Mouse (Mus musculus): ENCODE results near the gene Sgo2a. TPM values are rescaled to one million over a fixed set of nuclear protein-coding genes. Genes with fewer than 3 reads are reported as not detected.

The Sgo2a gene
- polyA plus RNA-seq, 1 experiment from 2014 or later: 25.4 TPM

GRCm38 (mm10) chr1:58045076-58045475, 49.3 kb downstream of the Sgo2a start:
- H3K27me3 ChIP-seq: no peaks in the 10 kb centered on the region
- ATAC-seq (ENCODE audit: borderline replicate concordance, extremely low read depth, low FRiP score, low TSS enrichment): no peak
- no peak overlapping the region for H3K27ac ChIP-seq
- H3K9ac ChIP-seq: no peak overlapping the region
- H3K36me3 ChIP-seq: no peaks in the 10 kb centered on the region
- H3K9me3 ChIP-seq: no peaks in the 10 kb centered on the region
- 58% methylated on average over 3 of the region's 3 CpGs for WGBS
- no peaks in the 10 kb centered on the region for H3K4me1 ChIP-seq
- no peak overlapping the region for H3K4me2 ChIP-seq
- H3K4me3 ChIP-seq: no peak overlapping the region

- Histone ChIP-seq H3K4me2 (no peak overlapping the region), H3K9ac (no peak overlapping the region), H3K4me3 (no peak overlapping the region), H3K9me3 (no peaks in the 10 kb centered on the region), H3K27me3 (no peaks in the 10 kb centered on the region), H3K36me3 (no peaks in the 10 kb centered on the region), H3K4me1 (no peaks in the 10 kb centered on the region), H3K27ac (no peak overlapping the region)
- ATAC-seq (ENCODE audit: borderline replicate concordance, extremely low read depth, low FRiP score, low TSS enrichment): no peak
- WGBS: 62% methylated on average over 5 of the region's 5 CpGs
Observed at GRCm38 (mm10) chr1:58045546-58045945, 49.8 kb downstream of the Sgo2a start.

GRCm38 (mm10) chr1:58046721-58047290, 51.0 kb downstream of the Sgo2a start:
- Histone ChIP-seq H3K27me3 (no peaks in the 10 kb centered on the region), H3K36me3 (no peaks in the 10 kb centered on the region), H3K9me3 (no peaks in the 10 kb centered on the region), H3K4me2 (no peak overlapping the region), H3K9ac (no peak overlapping the region), H3K27ac (no peak overlapping the region), H3K4me1 (no peaks in the 10 kb centered on the region), H3K4me3 (no peak overlapping the region)
- ATAC-seq (ENCODE audit: borderline replicate concordance, extremely low read depth, low FRiP score, low TSS enrichment): no peak
- WGBS: 55% methylated on average over 3 of the region's 3 CpGs

GRCm38 (mm10) chr1:58049126-58049525, 53.4 kb downstream of the Sgo2a start:
- ATAC-seq (ENCODE audit: borderline replicate concordance, extremely low read depth, low FRiP score, low TSS enrichment): no peak
- H3K27ac ChIP-seq: no peak overlapping the region
- H3K4me1 ChIP-seq: peaks cover 6% of the 10 kb centered on the region; the same call in 1 of the 2 replicates
- H3K27me3 ChIP-seq: no peaks in the 10 kb centered on the region
- H3K9me3 ChIP-seq: no peaks in the 10 kb centered on the region
- no peaks in the 10 kb centered on the region for H3K36me3 ChIP-seq
- WGBS: 82% methylated on average over 5 of the region's 5 CpGs
- H3K4me3 ChIP-seq: no peak overlapping the region
- no peak overlapping the region for H3K9ac ChIP-seq
- H3K4me2 ChIP-seq: no peak overlapping the region

GRCm38 (mm10) chr1:58055598-58055997, 59.8 kb downstream of the Sgo2a start:
- Histone ChIP-seq H3K9me3 (no peaks in the 10 kb centered on the region), H3K4me3 (no peak overlapping the region), H3K9ac (no peak overlapping the region), H3K27me3 (no peaks in the 10 kb centered on the region), H3K36me3 (no peaks in the 10 kb centered on the region), H3K4me2 (no peak overlapping the region), H3K4me1 (peaks cover 37% of the 10 kb centered on the region), H3K27ac (no peak overlapping the region)
- no peak for ATAC-seq (ENCODE audit: borderline replicate concordance, extremely low read depth, low FRiP score, low TSS enrichment)
- 82% methylated on average over 11 of the region's 11 CpGs for WGBS

GRCm38 (mm10) chr1:58056074-58056807, 60.5 kb downstream of the Sgo2a start:
- peaks cover 37% of the 10 kb centered on the region for H3K4me1 ChIP-seq
- H3K9ac ChIP-seq: no peak overlapping the region
- no peak overlapping the region for H3K4me3 ChIP-seq
- 44% methylated on average over 13 of the region's 13 CpGs for WGBS
- no peaks in the 10 kb centered on the region for H3K27me3 ChIP-seq
- peak overlapping the region; percentile 38 for H3K4me2 ChIP-seq
- no peaks in the 10 kb centered on the region for H3K9me3 ChIP-seq
- H3K36me3 ChIP-seq: no peaks in the 10 kb centered on the region
- ATAC-seq (ENCODE audit: borderline replicate concordance, extremely low read depth, low FRiP score, low TSS enrichment): peak; percentile 68
- peak overlapping the region; percentile 81 for H3K27ac ChIP-seq

GRCm38 (mm10) chr1:58056939-58057338, 61.2 kb downstream of the Sgo2a start:
- Histone ChIP-seq H3K4me2 (peak overlapping the region; percentile 38), H3K27ac (peak overlapping the region; percentile 81)
- ATAC-seq (ENCODE audit: borderline replicate concordance, extremely low read depth, low FRiP score, low TSS enrichment): peak; percentile 94

GRCm38 (mm10) chr1:58058846-58059245, 63.1 kb downstream of the Sgo2a start:
- Histone ChIP-seq H3K36me3 (no peaks in the 10 kb centered on the region), H3K9ac (no peak overlapping the region), H3K4me2 (no peak overlapping the region), H3K9me3 (no peaks in the 10 kb centered on the region), H3K27ac (no peak overlapping the region), H3K27me3 (no peaks in the 10 kb centered on the region), H3K4me3 (no peak overlapping the region), H3K4me1 (peaks cover 34% of the 10 kb centered on the region)
- ATAC-seq (ENCODE audit: borderline replicate concordance, extremely low read depth, low FRiP score, low TSS enrichment): no peak
- 86% methylated on average over 4 of the region's 4 CpGs for WGBS

More at GRCm38 (mm10) chr1:58056939-58057338, 61.2 kb downstream of the Sgo2a start:
- Histone ChIP-seq H3K9ac (no peak overlapping the region), H3K4me1 (peaks cover 37% of the 10 kb centered on the region), H3K9me3 (no peaks in the 10 kb centered on the region), H3K27me3 (no peaks in the 10 kb centered on the region), H3K4me3 (no peak overlapping the region), H3K36me3 (no peaks in the 10 kb centered on the region)
- WGBS: 39% methylated on average over 11 of the region's 11 CpGs

- no peaks in the 10 kb centered on the region for H3K27me3 ChIP-seq
- no peaks in the 10 kb centered on the region for H3K9me3 ChIP-seq
- 89% methylated on average over 7 of the region's 7 CpGs for WGBS
- no peak overlapping the region for H3K4me3 ChIP-seq
- H3K4me1 ChIP-seq: peaks cover 12% of the 10 kb centered on the region
- H3K27ac ChIP-seq: no peak overlapping the region
- ATAC-seq (ENCODE audit: borderline replicate concordance, extremely low read depth, low FRiP score, low TSS enrichment): no peak
- no peak overlapping the region for H3K4me2 ChIP-seq
- no peak overlapping the region for H3K9ac ChIP-seq
- no peaks in the 10 kb centered on the region for H3K36me3 ChIP-seq
Observed at GRCm38 (mm10) chr1:58062131-58062530, 66.4 kb downstream of the Sgo2a start.

GRCm38 (mm10) chr1:58065151-58065550, 69.4 kb downstream of the Sgo2a start:
- no peaks in the 10 kb centered on the region for H3K27me3 ChIP-seq
- H3K4me1 ChIP-seq: no peaks in the 10 kb centered on the region
- no peaks in the 10 kb centered on the region for H3K9me3 ChIP-seq
- H3K9ac ChIP-seq: no peak overlapping the region
- H3K36me3 ChIP-seq: no peaks in the 10 kb centered on the region
- no peak overlapping the region for H3K27ac ChIP-seq
- H3K4me2 ChIP-seq: no peak overlapping the region
- H3K4me3 ChIP-seq: no peak overlapping the region
- 78% methylated on average over 5 of the region's 5 CpGs for WGBS
- no peak for ATAC-seq (ENCODE audit: borderline replicate concordance, extremely low read depth, low FRiP score, low TSS enrichment)

- WGBS: 59% methylated on average over 3 of the region's 3 CpGs
- H3K9me3 ChIP-seq: no peaks in the 10 kb centered on the region
- H3K36me3 ChIP-seq: no peaks in the 10 kb centered on the region
- no peak overlapping the region for H3K27ac ChIP-seq
- H3K4me3 ChIP-seq: no peak overlapping the region
- no peaks in the 10 kb centered on the region for H3K27me3 ChIP-seq
- no peak overlapping the region for H3K4me2 ChIP-seq
- no peaks in the 10 kb centered on the region for H3K4me1 ChIP-seq
- no peak overlapping the region for H3K9ac ChIP-seq
- no peak for ATAC-seq (ENCODE audit: borderline replicate concordance, extremely low read depth, low FRiP score, low TSS enrichment)
Observed at GRCm38 (mm10) chr1:58065606-58066005, 69.8 kb downstream of the Sgo2a start.

GRCm38 (mm10) chr1:58069181-58069580, 73.4 kb downstream of the Sgo2a start:
- Histone ChIP-seq H3K36me3 (no peaks in the 10 kb centered on the region), H3K9ac (no peak overlapping the region), H3K9me3 (no peaks in the 10 kb centered on the region), H3K4me3 (no peak overlapping the region), H3K4me2 (no peak overlapping the region), H3K4me1 (peaks cover 8% of the 10 kb centered on the region; the same call in 1 of the 2 replicates), H3K27me3 (no peaks in the 10 kb centered on the region), H3K27ac (no peak overlapping the region)
- 44% methylated on average over 6 of the region's 6 CpGs for WGBS
- ATAC-seq (ENCODE audit: borderline replicate concordance, extremely low read depth, low FRiP score, low TSS enrichment): peak; percentile 44; the same call in 1 of the 2 replicates

All from lung, embryonic 15.5 days (tissue).